Mouse (Mus musculus): Measurements from ENCODE around the gene Rin3. TPM values are rescaled to one million over a fixed set of nuclear protein-coding genes. Genes with fewer than 3 reads are reported as not detected.
A peak's percentile ranks its signal among the peaks of the same experiment; 100 is the strongest.

Gene Rin3
- polyA plus RNA-seq (2015; fragmentation: Nextera tagmentation; extraction: Ambion mirVana), result 7.0 and 7.9 TPM in 2 replicates

GRCm38 (mm10) chr12:102282763-102283482 lies at the start of gene Rin3:
TSS of gene Rin3 (plus strand) at chr12:102283048.
- DNase-seq (ENCODE audit: low spot score), result peak; percentile 60

- DNase-seq (ENCODE audit: low spot score), result no peak
These were observed 47.3 kb upstream of the Rin3 start for GRCm38 (mm10) chr12:102235551-102235950.

- no peak for DNase-seq (ENCODE audit: low spot score)
These were observed 46.5 kb upstream of the Rin3 start for GRCm38 (mm10) chr12:102236317-102236716.

- no peak for DNase-seq (ENCODE audit: low spot score)
These were observed 40.6 kb upstream of the Rin3 start for GRCm38 (mm10) chr12:102242076-102242722.

GRCm38 (mm10) chr12:102243915-102244314 lies 38.9 kb upstream of the Rin3 start:
- no peak for DNase-seq (ENCODE audit: low spot score)

- DNase-seq (ENCODE audit: low spot score), result no peak
These were observed 36.6 kb upstream of the Rin3 start for GRCm38 (mm10) chr12:102246226-102246625.

GRCm38 (mm10) chr12:102248104-102248503 lies 34.7 kb upstream of the Rin3 start:
- no peak for DNase-seq (ENCODE audit: low spot score)

GRCm38 (mm10) chr12:102250316-102250715 lies 32.5 kb upstream of the Rin3 start:
- DNase-seq (ENCODE audit: low spot score), result no peak

GRCm38 (mm10) chr12:102251070-102251469 lies 31.8 kb upstream of the Rin3 start:
- DNase-seq (ENCODE audit: low spot score), result no peak

- DNase-seq (ENCODE audit: low spot score), result no peak
These were observed 30.9 kb upstream of the Rin3 start for GRCm38 (mm10) chr12:102251985-102252384.

GRCm38 (mm10) chr12:102252525-102252924 lies 30.3 kb upstream of the Rin3 start:
- no peak for DNase-seq (ENCODE audit: low spot score)

- no peak for DNase-seq (ENCODE audit: low spot score)
These were observed 27.8 kb upstream of the Rin3 start for GRCm38 (mm10) chr12:102255012-102255411.

- DNase-seq (ENCODE audit: low spot score), result no peak
These were observed 24.2 kb upstream of the Rin3 start for GRCm38 (mm10) chr12:102258522-102259112.

- no peak for DNase-seq (ENCODE audit: low spot score)
These were observed 20.9 kb upstream of the Rin3 start for GRCm38 (mm10) chr12:102261933-102262396.

- DNase-seq (ENCODE audit: low spot score), result no peak
These were observed 20.0 kb upstream of the Rin3 start for GRCm38 (mm10) chr12:102262809-102263208.

GRCm38 (mm10) chr12:102263249-102263648 lies 19.6 kb upstream of the Rin3 start:
- no peak for DNase-seq (ENCODE audit: low spot score)

- no peak for DNase-seq (ENCODE audit: low spot score)
These were observed 16.4 kb upstream of the Rin3 start for GRCm38 (mm10) chr12:102266433-102266832.

- DNase-seq (ENCODE audit: low spot score), result no peak
These were observed 13.7 kb upstream of the Rin3 start for GRCm38 (mm10) chr12:102269144-102269543.

- DNase-seq (ENCODE audit: low spot score), result no peak
These were observed 12.0 kb upstream of the Rin3 start for GRCm38 (mm10) chr12:102270776-102271405.

GRCm38 (mm10) chr12:102271447-102271846 lies 11.4 kb upstream of the Rin3 start:
- DNase-seq (ENCODE audit: low spot score), result no peak

GRCm38 (mm10) chr12:102275833-102276443 lies 6.9 kb upstream of the Rin3 start:
- DNase-seq (ENCODE audit: low spot score), result no peak

All from thymus, postnatal 0 days (tissue).